ENCODE assay signal across 10 mouse cellular contexts in genomic region chr9:30613715-30614114, GRCm38 (mm10).
DNase-seq lines count a peak whose midpoint lies in the region; ATAC-seq and TF ChIP-seq lines count a peak whose summit lies in the region.
"Had no signal": no experiment of that assay in that cellular context is flagged by ENCODE, and none has a peak within 500 bp of the region (broad histone marks: within the 10 kb centered on the region; RNA-seq: fewer than 3 reads in every experiment).

No protein-coding gene starts in this region.

- H3K4me3 ChIP-seq in forebrain, embryonic 13.5 days = no peak overlapping the region
- H3K4me3 ChIP-seq in forebrain, embryonic 10.5 days = no peak overlapping the region
- no peak overlapping the region for H3K4me3 ChIP-seq in liver, adult 2 months (ENCODE audit: insufficient read depth, low read depth, low read length)
- H3K4me3 ChIP-seq in liver, embryonic 12.5 days = no peak overlapping the region
- no peak overlapping the region for H3K4me3 ChIP-seq in forebrain, embryonic 16.5 days (replicated peaks; ENCODE audit: low read length)
- no peak overlapping the region for H3K4me3 ChIP-seq in kidney, postnatal 0 days (replicated peaks; ENCODE audit: low read depth, low read length)
- H3K4me3 ChIP-seq: limb, embryonic 15.5 days had no signal

- ATAC-seq in forebrain, embryonic 13.5 days = 0 out of 2 replicates have a peak, but pooled peaks have one; percentile 57
- ATAC-seq in liver, embryonic 12.5 days = no peak
- ATAC-seq in forebrain, embryonic 16.5 days = peak; percentile 68
- no peak for ATAC-seq in kidney, postnatal 0 days (replicated peaks; ENCODE audit: low FRiP score, low read depth)
- ATAC-seq in megakaryocyte progenitor cell, adult 5-6 weeks (replicated peaks; ENCODE audit: poor library complexity) = no peak

- H3K9me3 ChIP-seq in forebrain, embryonic 13.5 days (replicated peaks) = no peaks in the 10 kb centered on the region
- H3K9me3 ChIP-seq in forebrain, embryonic 10.5 days = no peaks in the 10 kb centered on the region
- no peaks in the 10 kb centered on the region for H3K9me3 ChIP-seq in liver, embryonic 12.5 days (replicated peaks)
- no peaks in the 10 kb centered on the region for H3K9me3 ChIP-seq in forebrain, embryonic 16.5 days (ENCODE audit: control insufficient read depth, low read length)
- no peaks in the 10 kb centered on the region for H3K9me3 ChIP-seq in kidney, postnatal 0 days (replicated peaks; ENCODE audit: low read length)
- H3K9me3 ChIP-seq: G1E; limb, embryonic 15.5 days had no signal

- H3K27me3 ChIP-seq in forebrain, embryonic 13.5 days = no peaks in the 10 kb centered on the region
- no peaks in the 10 kb centered on the region for H3K27me3 ChIP-seq in forebrain, embryonic 10.5 days (ENCODE audit: poor library complexity, severe bottlenecking)
- no peaks in the 10 kb centered on the region for H3K27me3 ChIP-seq in liver, adult 2 months (ENCODE audit: control insufficient read depth, insufficient read depth, low read length)
- no peaks in the 10 kb centered on the region for H3K27me3 ChIP-seq in liver, embryonic 12.5 days (replicated peaks)
- H3K27me3 ChIP-seq in forebrain, embryonic 16.5 days (replicated peaks; ENCODE audit: control insufficient read depth, insufficient read depth, low read length) = no peaks in the 10 kb centered on the region
- no peaks in the 10 kb centered on the region for H3K27me3 ChIP-seq in kidney, postnatal 0 days (ENCODE audit: insufficient read depth, low read length)
- H3K27me3 ChIP-seq: limb, embryonic 15.5 days had no signal

- 0 out of 2 replicates have a peak, but pooled peaks cover 7% of the 10 kb centered on the region for H3K4me1 ChIP-seq in forebrain, embryonic 13.5 days
- peaks cover 9% of the 10 kb centered on the region for H3K4me1 ChIP-seq in forebrain, embryonic 10.5 days
- H3K4me1 ChIP-seq in liver, adult 2 months (ENCODE audit: control insufficient read depth, insufficient read depth, low read length) = no peaks in the 10 kb centered on the region
- H3K4me1 ChIP-seq in liver, embryonic 12.5 days = no peaks in the 10 kb centered on the region
- 0 out of 2 replicates have a peak, but pooled peaks cover 4% of the 10 kb centered on the region for H3K4me1 ChIP-seq in forebrain, embryonic 16.5 days (replicated peaks; ENCODE audit: control insufficient read depth, insufficient read depth, low read length)
- H3K4me1 ChIP-seq in kidney, postnatal 0 days (replicated peaks; ENCODE audit: insufficient read depth, low read length) = no peaks in the 10 kb centered on the region

- H3K4me2 ChIP-seq in forebrain, embryonic 13.5 days = no peak overlapping the region
- H3K4me2 ChIP-seq in liver, embryonic 12.5 days = no peak overlapping the region
- no peak overlapping the region; the same call in 1 of the 2 replicates for H3K4me2 ChIP-seq in forebrain, embryonic 16.5 days (ENCODE audit: low read length)
- H3K4me2 ChIP-seq in kidney, postnatal 0 days (ENCODE audit: low read length) = no peak overlapping the region
- H3K4me2 ChIP-seq: limb, embryonic 15.5 days had no signal

- no peak for TF ChIP-seq CTCF in liver, adult 2 months (IDR thresholded peaks at IDR 0.05; ENCODE audit: low read depth, low read length)
- no peak for TF ChIP-seq CTCF in kidney, postnatal 0 days (IDR thresholded peaks at IDR 0.05; ENCODE audit: low read depth)

- no peaks in the 10 kb centered on the region for H3K36me3 ChIP-seq in forebrain, embryonic 13.5 days (ENCODE audit: poor library complexity, severe bottlenecking)
- H3K36me3 ChIP-seq in forebrain, embryonic 10.5 days (replicated peaks) = no peaks in the 10 kb centered on the region
- no peaks in the 10 kb centered on the region for H3K36me3 ChIP-seq in liver, adult 2 months (ENCODE audit: control insufficient read depth, insufficient read depth, low read length)
- no peaks in the 10 kb centered on the region for H3K36me3 ChIP-seq in liver, embryonic 12.5 days
- no peaks in the 10 kb centered on the region for H3K36me3 ChIP-seq in forebrain, embryonic 16.5 days (ENCODE audit: control insufficient read depth, insufficient read depth)
- no peaks in the 10 kb centered on the region for H3K36me3 ChIP-seq in kidney, postnatal 0 days (ENCODE audit: insufficient read depth, low read length)
- H3K36me3 ChIP-seq: G1E; limb, embryonic 15.5 days had no signal

- DNase-seq in forebrain, embryonic 10.5 days (ENCODE audit: extremely low spot score, low spot score) = no peak
- DNase-seq in liver, adult 2 months (ENCODE audit: extremely low read depth, low read depth, low spot score) = peak; percentile 55
- peak; percentile 65 for DNase-seq in kidney, postnatal 0 days (ENCODE audit: low spot score)
- no peak for DNase-seq in thymus, postnatal 10 days (ENCODE audit: low spot score in 2 of 2)

- H3K27ac ChIP-seq in forebrain, embryonic 13.5 days = no peak overlapping the region
- no peak overlapping the region for H3K27ac ChIP-seq in forebrain, embryonic 10.5 days
- no peak overlapping the region for H3K27ac ChIP-seq in liver, adult 2 months (replicated peaks; ENCODE audit: insufficient read depth, low read depth, low read length)
- no peak overlapping the region for H3K27ac ChIP-seq in liver, embryonic 12.5 days
- no peak overlapping the region for H3K27ac ChIP-seq in forebrain, embryonic 16.5 days (ENCODE audit: low read length)
- no peak overlapping the region for H3K27ac ChIP-seq in kidney, postnatal 0 days
- H3K27ac ChIP-seq: limb, embryonic 15.5 days had no signal

- no peaks in the 10 kb centered on the region for H3K79me2 ChIP-seq in liver, adult 2 months (ENCODE audit: control insufficient read depth, insufficient read depth, low read length)

- WGBS in forebrain, embryonic 13.5 days = 39% methylated on average over 6 of the region's 6 CpGs
- WGBS in forebrain, embryonic 10.5 days = 71% methylated on average over 6 of the region's 6 CpGs
- WGBS in liver, adult 2 months = 86% methylated on average over 6 of the region's 6 CpGs
- 68% methylated on average over 6 of the region's 6 CpGs for WGBS in liver, embryonic 12.5 days (ENCODE audit: insufficient replicate concordance)
- WGBS in forebrain, embryonic 16.5 days = 32% methylated on average over 6 of the region's 6 CpGs
- WGBS in kidney, postnatal 0 days = 54% methylated on average over 6 of the region's 6 CpGs

- no peak overlapping the region for H3K9ac ChIP-seq in forebrain, embryonic 13.5 days
- H3K9ac ChIP-seq in liver, adult 2 months (ENCODE audit: low read depth, low read length) = no peak overlapping the region
- no peak overlapping the region for H3K9ac ChIP-seq in liver, embryonic 12.5 days
- H3K9ac ChIP-seq in forebrain, embryonic 16.5 days (replicated peaks; ENCODE audit: low read depth, low read length) = no peak overlapping the region
- no peak overlapping the region for H3K9ac ChIP-seq in kidney, postnatal 0 days (ENCODE audit: low read depth, low read length)
- H3K9ac ChIP-seq: limb, embryonic 15.5 days had no signal

- no peak for TF ChIP-seq POLR2A in liver, adult 2 months (IDR thresholded peaks at IDR 0.05; ENCODE audit: extremely low read depth, insufficient read depth, low read length)

Comparison
In these comparisons a context has a peak if more than half of its experiments do, and no peak if none do; other contexts are left out.
1. ATAC-seq: peak in forebrain, embryonic 13.5 days (single experiment) and forebrain, embryonic 16.5 days (single experiment); none in liver, embryonic 12.5 days (single experiment), kidney, postnatal 0 days (single experiment) and megakaryocyte progenitor cell, adult 5-6 weeks (single experiment).
2. DNase-seq: peak in liver, adult 2 months (single experiment) and kidney, postnatal 0 days (single experiment); none in forebrain, embryonic 10.5 days (single experiment) and thymus, postnatal 10 days (0 of 2).